In the genomic region with DNA sequence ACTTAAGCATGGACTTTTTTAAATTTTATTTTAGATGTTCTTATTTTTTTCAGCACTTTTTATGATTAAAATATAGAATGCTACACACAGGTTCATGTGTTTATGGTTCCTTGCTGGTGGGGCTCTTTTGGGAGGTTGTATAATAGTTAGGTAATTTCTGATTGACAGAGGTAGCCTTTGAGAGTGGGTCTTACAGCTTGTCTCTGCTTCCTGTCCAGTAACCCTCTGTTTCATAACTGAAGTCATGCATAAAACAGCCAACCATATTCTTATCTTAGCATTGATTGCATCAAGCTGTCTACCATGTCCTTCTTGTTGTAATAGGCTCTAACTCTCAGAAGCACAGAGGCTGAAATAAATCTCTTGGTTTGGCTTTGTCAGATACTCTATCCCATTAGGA, we compare ENCODE assay signal across 31 mouse cellular contexts.
"Had no signal": no experiment of that assay in that cellular context is flagged by ENCODE, and none has a peak within 500 bp of the region (broad histone marks: within the 10 kb centered on the region; RNA-seq: fewer than 3 reads in every experiment).

No protein-coding gene starts in this region.

- H3K4me1 ChIP-seq: liver, embryonic 12.5 days; liver, embryonic 13.5 days; liver, embryonic 15.5 days; lung, embryonic 15.5 days; megakaryocyte, embryonic 14.5 days; neural tube, embryonic 12.5 days had no signal

- H3K9ac ChIP-seq: limb, embryonic 12.5 days; limb, embryonic 13.5 days; limb, embryonic 15.5 days; liver, embryonic 12.5 days; liver, embryonic 13.5 days; liver, embryonic 14.5 days; liver, embryonic 15.5 days; liver, postnatal 0 days; lung, embryonic 14.5 days; lung, embryonic 15.5 days; midbrain, embryonic 12.5 days; midbrain, embryonic 13.5 days; midbrain, embryonic 15.5 days; neural tube, embryonic 12.5 days had no signal

- H3K4me2 ChIP-seq: limb, embryonic 12.5 days; limb, embryonic 13.5 days; limb, embryonic 15.5 days; liver, embryonic 11.5 days; liver, embryonic 12.5 days; liver, embryonic 13.5 days; liver, embryonic 15.5 days; lung, embryonic 14.5 days; lung, embryonic 15.5 days; midbrain, embryonic 12.5 days; midbrain, embryonic 13.5 days; midbrain, embryonic 15.5 days; neural tube, embryonic 12.5 days had no signal

- ATAC-seq: liver, embryonic 12.5 days; liver, postnatal 0 days; lung, postnatal 0 days; midbrain, embryonic 13.5 days; midbrain, embryonic 15.5 days; midbrain, embryonic 16.5 days had no signal

- H3K4me3 ChIP-seq: left cerebral cortex, adult 2 months; limb, embryonic 10.5 days; limb, embryonic 12.5 days; limb, embryonic 13.5 days; limb, embryonic 15.5 days; liver, embryonic 12.5 days; liver, embryonic 13.5 days; liver, embryonic 15.5 days; lung, embryonic 15.5 days; megakaryocyte, embryonic 14.5 days; midbrain, embryonic 10.5 days; midbrain, embryonic 12.5 days; midbrain, embryonic 13.5 days; midbrain, embryonic 15.5 days; myocyte; neural tube, embryonic 12.5 days had no signal

- H3K9me3 ChIP-seq: limb, embryonic 10.5 days; limb, embryonic 12.5 days; limb, embryonic 13.5 days; limb, embryonic 15.5 days; liver, embryonic 12.5 days; liver, embryonic 13.5 days; liver, embryonic 15.5 days; lung, embryonic 15.5 days; megakaryocyte, embryonic 14.5 days; midbrain, embryonic 10.5 days; midbrain, embryonic 12.5 days; midbrain, embryonic 13.5 days; midbrain, embryonic 15.5 days; neural tube, embryonic 12.5 days had no signal

- DNase-seq: left cerebral cortex, postnatal 4 days; liver; liver, embryonic 13.5 days; liver, postnatal 0 days; lung, adult 18-20 months; lung, adult 2 months; lung, embryonic 14.5 days; lung, postnatal 10 days; lung, postnatal 14 days; lung, postnatal 36 days; lung, postnatal 4 days had no signal

- H3K27ac ChIP-seq: left cerebral cortex, adult 2 months; limb, embryonic 10.5 days; limb, embryonic 12.5 days; limb, embryonic 13.5 days; limb, embryonic 15.5 days; liver, embryonic 12.5 days; liver, embryonic 13.5 days; liver, embryonic 14.5 days; liver, embryonic 15.5 days; lung, embryonic 15.5 days; macrophage; midbrain, embryonic 10.5 days; midbrain, embryonic 12.5 days; midbrain, embryonic 13.5 days; midbrain, embryonic 15.5 days; neural tube, embryonic 12.5 days had no signal

- H3K27me3 ChIP-seq: limb, embryonic 12.5 days; limb, embryonic 13.5 days; limb, embryonic 15.5 days; liver, embryonic 12.5 days; liver, embryonic 13.5 days; liver, embryonic 15.5 days; lung, embryonic 15.5 days; megakaryocyte, embryonic 14.5 days; midbrain, embryonic 12.5 days; midbrain, embryonic 13.5 days; midbrain, embryonic 15.5 days; neural tube, embryonic 12.5 days had no signal

- H3K36me3 ChIP-seq: limb, embryonic 10.5 days; limb, embryonic 12.5 days; limb, embryonic 13.5 days; limb, embryonic 15.5 days; liver, embryonic 12.5 days; liver, embryonic 13.5 days; liver, embryonic 15.5 days; lung, embryonic 15.5 days; midbrain, embryonic 10.5 days; midbrain, embryonic 12.5 days; midbrain, embryonic 13.5 days; midbrain, embryonic 15.5 days; neural tube, embryonic 12.5 days had no signal
